Mouse (Mus musculus) mesoderm, embryonic 11.5 days (tissue): ENCODE data around the gene Kpna7.
A peak's percentile ranks its signal among the peaks of the same experiment; 100 is the strongest.

ENCODE experiments used
- DNase-seq: peaks from one replicate; pipeline ENCODE4 v3.0.0-alpha.2; 2012; ENCODE audit warnings: low read depth, low spot score

Kpna7 gene

DNA sequence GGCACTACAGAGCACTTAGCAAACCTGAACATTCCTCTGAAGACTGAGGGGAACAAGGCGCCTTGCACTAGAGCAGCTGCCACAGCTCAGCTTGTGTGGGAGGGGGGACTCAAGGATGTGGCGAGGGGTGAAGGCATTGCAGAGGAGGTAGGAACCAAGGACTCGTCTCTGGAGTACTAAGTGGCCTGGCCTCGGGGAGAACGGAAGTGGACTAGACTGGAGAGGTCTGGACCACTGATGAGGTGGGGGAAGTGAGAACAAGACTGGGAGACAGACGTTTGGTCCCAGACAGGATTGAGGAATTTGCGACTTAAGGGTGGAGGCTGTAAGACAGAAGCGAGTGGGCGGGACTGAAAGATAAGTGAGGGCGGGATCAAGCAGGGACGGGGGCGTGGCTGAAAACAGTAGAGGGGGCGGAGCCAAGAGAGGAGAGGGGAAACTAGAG, 120.0 kb downstream of the Kpna7 start:
- peak; percentile 68 for DNase-seq

DNA sequence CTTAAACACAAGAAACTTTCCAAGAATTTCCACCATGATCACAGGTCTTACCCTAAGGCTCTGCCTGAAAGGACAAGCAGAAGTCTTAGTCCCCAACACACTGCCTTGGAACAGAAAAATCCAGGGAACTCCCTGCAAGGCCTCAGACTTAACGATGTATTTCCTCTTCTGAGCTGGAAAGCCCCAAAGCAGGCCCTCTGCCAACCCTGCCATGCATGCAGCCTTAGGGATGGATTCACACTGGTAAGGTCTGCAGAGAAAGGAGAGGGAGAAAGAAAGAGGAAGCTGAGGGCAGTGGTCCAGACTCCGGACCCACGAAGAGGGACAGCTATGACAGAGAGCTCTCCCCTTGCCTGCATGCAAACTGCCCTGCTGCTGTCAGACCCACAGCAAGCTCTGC, 120.4 kb downstream of the Kpna7 start:
- DNase-seq, result no peak

DNA sequence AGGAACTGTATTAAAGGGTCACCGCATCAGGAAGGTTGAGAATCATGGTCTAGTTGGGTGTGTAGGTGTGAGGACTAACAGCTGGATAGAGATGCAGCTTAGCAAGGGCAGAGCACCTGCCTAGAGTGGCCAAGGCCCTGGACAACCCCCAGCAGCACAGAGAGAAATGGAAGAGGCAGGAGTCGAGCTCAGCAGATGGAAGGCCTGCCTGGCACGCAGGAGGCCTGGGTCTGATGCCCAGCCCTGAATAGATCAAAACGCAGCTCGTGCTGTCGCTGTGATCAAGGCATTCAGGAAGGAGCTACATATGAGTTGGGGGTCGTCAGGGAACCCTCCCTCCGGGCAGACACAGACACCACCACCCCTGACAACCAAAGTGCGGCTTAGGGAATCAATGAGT, 125.6 kb downstream of the Kpna7 start:
- no peak for DNase-seq

DNA sequence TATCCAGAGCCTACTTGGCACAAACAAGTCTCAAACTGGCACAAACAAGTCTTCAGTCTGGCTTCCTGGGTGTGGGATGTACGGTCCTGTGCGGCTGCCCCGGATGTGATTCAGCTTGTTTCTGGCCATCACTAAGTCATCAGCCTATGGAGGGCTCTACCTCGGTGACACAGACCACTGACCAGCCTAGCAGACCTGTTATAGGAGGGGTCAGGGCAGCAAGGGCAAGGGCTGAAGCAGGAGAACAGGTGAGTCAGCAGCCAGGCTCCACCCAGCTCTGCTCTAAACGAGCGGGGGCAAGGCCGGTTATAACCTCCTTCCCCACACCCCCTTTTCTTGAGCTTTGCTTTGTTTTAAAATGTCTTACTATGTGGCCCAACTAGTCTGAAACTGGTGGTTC, 129.4 kb downstream of the Kpna7 start:
- no peak for DNase-seq

DNA sequence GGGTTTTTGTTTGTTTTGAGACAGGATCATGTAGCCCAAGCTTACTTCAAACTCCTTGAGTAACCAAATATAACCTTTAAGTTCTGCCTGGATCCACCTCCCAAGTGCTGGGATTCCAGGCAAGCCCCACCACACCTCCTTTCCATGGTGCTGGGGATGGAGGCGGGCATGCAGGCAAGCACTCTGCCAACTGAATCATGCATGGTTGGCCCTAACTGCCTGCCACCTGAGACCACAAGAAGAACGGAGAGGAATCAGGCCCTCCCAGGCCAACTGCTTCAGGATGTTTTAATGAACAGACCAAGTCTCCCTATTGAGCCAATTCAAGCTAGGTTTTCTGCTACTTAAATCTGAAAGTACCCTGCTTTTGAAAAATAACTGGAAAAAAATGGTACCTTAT, 131.2 kb downstream of the Kpna7 start:
- DNase-seq, result no peak

DNA sequence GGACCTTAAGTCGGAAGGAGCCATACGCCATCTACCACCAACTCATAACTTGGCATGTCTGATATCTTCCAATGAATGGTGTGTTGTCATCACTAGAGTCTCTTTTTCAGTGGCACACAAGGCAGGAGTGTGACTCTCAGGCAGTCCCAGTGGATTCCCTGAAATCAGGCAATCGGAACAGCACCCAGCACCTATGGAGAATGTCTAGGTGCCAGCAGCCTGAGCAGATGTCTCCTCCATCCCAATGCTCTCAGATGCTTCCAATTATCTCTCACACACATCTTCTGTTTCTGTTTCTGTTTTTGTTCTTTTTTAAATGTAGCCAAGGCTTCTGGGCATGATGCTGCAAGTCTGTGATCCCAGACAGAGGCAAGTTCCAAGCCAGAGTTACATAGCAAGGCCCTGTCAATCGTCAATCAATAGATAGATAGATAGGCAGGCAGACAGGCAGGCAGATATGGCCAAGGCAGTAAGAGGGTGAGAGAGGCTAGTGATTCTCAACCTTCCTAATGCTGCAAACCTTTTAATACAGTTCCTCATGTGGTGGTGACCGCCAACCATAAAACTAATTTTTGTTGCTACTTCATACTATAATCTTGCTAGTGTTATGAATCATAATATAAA, 133.3 kb downstream of the Kpna7 start:
- no peak for DNase-seq

DNA sequence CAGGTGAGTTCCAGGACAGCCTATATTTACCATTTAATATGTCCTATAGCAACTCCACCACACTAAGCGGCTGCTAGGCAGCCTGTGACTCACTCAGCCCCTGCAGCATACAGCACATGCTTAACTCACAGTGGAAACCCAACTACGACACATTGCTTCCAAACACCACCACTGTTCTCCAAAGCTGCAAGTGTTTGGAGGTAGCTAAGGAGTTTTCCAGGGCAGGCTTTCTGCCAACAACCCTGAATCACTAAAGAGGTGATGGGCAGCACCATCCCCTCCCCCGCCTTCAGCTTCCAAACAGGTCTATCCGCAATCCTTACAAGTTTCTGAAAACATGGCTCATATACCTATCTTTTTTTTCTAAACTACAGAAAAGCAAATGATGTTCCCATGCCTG, 134.0 kb downstream of the Kpna7 start:
- DNase-seq, result no peak

DNA sequence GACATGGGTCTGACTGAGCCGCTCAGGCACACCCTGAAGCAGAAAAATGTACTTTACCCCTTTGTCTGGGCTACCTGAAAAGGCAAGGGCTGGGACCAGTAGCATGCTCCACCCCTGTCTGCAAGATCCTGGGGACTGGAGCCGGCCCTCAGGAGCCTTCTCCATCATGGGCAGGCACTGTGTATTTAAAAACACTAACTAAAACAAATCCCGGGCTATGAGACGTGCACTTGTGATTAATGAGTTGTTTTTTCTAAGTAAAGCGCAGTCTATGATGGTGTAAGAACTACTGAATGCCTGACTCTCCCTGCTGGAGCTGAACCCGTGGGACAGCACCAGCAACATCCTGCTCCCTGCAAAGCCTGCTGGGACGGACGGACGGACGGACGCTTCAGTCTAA, 135.4 kb downstream of the Kpna7 start:
- peak; percentile 16 for DNase-seq

DNA sequence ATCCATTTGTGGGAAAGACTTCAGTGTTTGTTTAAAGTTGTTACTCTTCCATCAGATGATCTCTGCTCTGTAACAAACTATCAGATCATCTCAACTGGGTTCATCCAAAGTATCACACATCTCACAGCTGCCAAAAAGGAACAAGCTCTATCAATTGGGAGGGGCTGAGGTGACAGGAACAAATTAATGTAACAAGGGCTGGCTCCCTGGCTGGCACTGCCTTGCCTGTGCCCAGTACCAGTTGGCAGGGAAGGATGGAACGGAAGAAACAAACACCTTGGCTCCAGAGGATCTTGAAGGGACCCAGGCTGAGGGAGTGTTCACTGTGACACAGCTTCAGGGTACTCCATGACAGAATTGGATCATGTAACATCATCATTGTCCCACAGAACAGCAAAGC, 135.8 kb downstream of the Kpna7 start:
- DNase-seq, result no peak

DNA sequence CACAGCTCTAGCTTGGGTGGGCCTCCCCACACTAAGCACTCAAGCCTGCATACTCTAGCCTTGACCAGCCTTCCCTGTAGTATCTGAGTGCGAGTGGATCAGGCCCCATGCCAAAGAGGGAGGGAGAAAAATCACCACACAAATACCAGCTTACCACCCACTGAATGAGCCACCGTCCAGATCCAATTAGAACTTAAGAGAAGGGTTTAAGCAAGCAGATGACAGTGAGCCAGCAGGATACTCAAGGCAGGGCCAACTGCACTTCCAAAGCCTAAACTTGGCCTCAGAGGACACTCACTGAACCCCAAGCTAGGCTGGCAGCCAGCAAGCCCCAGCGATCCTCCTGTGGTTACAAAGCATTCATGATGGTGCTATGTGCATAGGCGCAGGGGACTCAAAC, 137.8 kb downstream of the Kpna7 start:
- DNase-seq, result no peak

DNA sequence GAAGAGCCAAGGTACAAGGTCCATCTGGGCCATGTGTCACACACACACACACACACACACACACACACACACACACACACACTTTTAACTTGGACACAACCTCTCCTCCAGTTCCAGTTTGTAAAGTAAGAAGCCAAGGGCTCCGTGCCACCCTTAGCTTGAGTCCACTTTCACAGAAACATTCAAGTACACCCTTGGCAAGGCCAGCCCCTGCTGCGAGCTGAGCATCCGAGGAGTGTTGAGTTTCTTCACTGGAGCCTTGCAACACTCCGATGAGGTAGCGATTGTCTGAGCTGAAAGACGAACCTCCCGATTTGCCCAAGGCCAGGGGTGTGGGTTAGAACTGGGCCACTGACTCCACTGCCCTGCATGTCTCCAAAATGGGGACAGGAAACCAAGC, 138.9 kb downstream of the Kpna7 start:
- no peak for DNase-seq

DNA sequence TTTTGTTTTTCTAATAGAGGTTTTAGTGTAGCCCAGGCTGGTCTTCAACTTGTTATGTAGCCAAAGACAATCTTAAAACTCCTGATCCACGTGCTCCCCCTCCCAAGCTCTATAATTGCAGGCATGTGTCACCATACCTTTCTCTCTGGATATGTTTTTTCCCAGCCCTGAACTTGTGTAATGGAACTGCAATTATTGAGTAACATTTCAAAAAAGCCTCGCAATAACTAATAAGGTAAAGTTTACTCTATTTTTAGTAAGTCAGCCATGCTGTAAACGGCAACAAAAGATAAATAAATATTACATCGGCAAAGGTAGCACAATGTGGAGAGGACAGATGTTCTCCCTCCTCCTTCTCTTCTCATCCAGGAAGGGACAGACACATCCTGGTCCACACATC, 139.5 kb downstream of the Kpna7 start:
- DNase-seq, result no peak

DNA sequence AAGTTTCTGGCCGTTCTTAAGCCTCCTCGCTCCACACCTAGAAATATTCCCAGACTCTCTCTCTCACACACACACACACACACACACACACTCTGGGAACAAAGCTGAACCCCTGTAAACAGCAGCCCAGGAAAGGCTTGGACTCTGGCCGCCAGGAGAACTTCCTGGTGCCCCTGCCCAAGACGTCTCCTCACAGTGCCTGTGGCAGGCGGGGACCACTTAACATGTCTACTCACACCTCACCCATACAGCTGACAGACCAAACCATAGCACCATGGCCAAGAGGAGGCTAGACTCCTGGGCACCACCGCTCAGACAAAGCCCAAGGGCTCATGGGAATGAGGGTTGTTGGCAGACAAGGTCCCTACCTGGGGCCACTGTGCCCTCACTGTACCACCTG, 140.5 kb downstream of the Kpna7 start:
- DNase-seq, result no peak

DNA sequence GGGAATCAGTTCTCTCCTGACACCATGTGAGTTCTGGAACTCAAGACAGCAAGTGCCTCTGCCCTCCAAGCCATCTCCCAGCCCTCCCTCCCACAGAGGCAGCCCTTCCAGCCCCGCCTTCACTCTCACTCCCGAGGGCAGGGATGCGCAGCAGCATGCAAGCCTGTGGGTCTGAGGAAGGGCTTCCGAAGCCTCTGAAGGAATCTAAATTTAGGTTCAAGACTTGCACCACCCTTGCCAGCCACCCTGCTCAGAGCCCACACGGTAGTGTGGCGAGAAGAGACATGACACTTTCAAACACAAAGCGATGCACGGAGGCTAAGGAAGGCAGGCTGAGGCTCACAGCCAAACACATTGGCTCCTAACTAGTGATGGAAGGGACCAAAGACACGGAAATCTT, 141.4 kb downstream of the Kpna7 start:
- DNase-seq, result no peak

DNA sequence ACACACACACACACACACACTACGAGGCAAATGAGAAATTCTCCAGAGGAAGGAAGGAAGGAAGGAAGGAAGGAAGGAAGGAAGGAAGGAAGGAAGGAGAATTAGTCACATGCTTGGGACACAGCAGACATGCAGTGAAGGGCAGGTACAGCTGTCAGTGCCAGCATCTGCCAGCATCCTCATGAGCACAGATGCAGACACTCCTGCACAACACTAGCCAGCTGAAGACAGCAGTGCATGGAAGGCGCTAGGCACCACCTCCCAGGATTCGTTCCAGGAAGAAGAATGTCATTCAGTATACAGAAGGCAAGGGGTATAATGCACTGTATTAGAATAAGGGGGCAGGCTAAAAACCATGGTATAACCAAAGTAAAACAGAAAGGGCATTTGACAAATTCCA, 142.9 kb downstream of the Kpna7 start:
- no peak for DNase-seq

DNA sequence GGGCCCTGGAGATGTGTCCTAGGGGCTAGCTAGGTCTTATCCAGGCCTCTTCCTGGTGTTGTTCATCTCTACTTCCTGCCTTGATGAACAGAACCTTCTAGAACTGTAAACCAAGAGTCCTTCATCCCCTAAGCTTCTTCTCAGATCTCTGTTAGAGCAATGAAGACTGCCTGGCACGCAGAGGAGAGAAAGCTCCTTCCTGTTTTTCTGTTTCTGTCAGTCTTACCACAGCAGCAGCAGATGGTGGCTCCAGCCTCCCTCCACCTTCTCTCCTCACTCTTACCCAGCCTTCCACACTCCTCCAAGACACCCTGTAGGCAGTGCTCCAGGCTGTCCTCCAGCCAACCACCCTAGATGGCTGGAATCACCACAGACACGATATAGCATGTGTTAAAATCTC, 146.5 kb downstream of the Kpna7 start:
- no peak for DNase-seq
